Mouse (Mus musculus): Measurements from ENCODE around the gene Atf7ip. TPM values are rescaled to one million over a fixed set of nuclear protein-coding genes. Genes with fewer than 3 reads are reported as not detected.

Gene Atf7ip
- polyA plus RNA-seq, 1 experiment from 2014 or later: 59.3 TPM

DNA sequence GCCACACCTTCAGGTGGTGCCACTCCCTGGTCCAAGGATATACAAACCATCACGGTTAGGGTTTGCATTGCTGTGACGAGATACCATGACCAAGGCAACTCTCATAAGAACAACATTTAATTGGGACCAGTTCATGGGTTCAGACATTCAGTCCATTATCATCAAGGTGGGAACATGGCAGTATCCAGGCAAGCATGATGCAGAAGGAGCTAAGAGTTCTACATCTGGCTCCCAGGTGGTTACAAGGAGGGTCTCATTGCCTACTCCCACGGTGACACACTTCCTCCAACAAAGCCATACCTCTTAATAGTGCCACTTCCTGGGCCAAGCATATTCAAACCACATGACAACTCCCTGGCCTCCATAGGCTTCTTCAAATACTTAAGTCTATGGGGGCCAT, 2.7 kb downstream of the Atf7ip start:
- H3K27ac ChIP-seq (ENCODE audit: low read length): no peak overlapping the region
- ATAC-seq (ENCODE audit: insufficient number of reproducible peaks, insufficient read depth, low FRiP score, low read depth): no peak
- H3K4me3 ChIP-seq (ENCODE audit: low read depth, low read length): no peak overlapping the region
- H3K4me2 ChIP-seq (replicated peaks; ENCODE audit: low read depth, low read length): no peak overlapping the region
- no peaks in the 10 kb centered on the region for H3K36me3 ChIP-seq (ENCODE audit: control insufficient read depth, insufficient read depth, low read length)
- 94% methylated on average over 3 of the region's 3 CpGs for WGBS
- no peaks in the 10 kb centered on the region for H3K9me3 ChIP-seq (ENCODE audit: control insufficient read depth, low read depth, low read length)
- H3K4me1 ChIP-seq (ENCODE audit: control insufficient read depth, insufficient read depth, low read length): no peaks in the 10 kb centered on the region
- no peak overlapping the region for H3K9ac ChIP-seq (replicated peaks; ENCODE audit: low read depth, low read length)
- no peaks in the 10 kb centered on the region for H3K27me3 ChIP-seq (ENCODE audit: control insufficient read depth, insufficient read depth, low read length)

DNA sequence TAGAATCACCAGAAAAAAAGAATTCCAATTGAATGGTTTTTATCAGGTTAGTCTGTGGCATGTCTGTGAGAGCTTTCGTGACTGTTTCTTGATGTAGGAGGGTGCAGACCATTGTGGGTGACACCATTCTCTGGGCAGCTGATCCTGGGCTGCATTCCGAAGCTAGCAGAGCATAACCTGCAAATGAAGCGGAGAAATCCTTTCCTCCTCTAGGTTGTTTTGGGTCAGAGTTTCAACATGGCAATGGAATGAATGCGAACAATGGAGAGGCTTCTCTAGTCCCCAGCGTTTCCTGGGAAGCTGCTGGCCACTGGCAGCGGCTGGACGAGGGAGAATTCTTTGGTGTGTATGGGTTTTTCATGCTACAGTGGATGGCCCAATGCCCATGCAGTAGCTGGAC, 5.0 kb downstream of the Atf7ip start:
- Histone ChIP-seq H3K9me3 (ENCODE audit: control insufficient read depth, low read depth, low read length) (no peaks in the 10 kb centered on the region; the same call in 1 of the 2 replicates), H3K27ac (ENCODE audit: low read length) (no peak overlapping the region), H3K9ac (replicated peaks; ENCODE audit: low read depth, low read length) (no peak overlapping the region), H3K4me3 (ENCODE audit: low read depth, low read length) (no peak overlapping the region), H3K4me2 (replicated peaks; ENCODE audit: low read depth, low read length) (no peak overlapping the region), H3K27me3 (ENCODE audit: control insufficient read depth, insufficient read depth, low read length) (no peaks in the 10 kb centered on the region), H3K4me1 (ENCODE audit: control insufficient read depth, insufficient read depth, low read length) (no peaks in the 10 kb centered on the region), H3K36me3 (ENCODE audit: control insufficient read depth, insufficient read depth, low read length) (no peaks in the 10 kb centered on the region)
- 77% methylated on average over 7 of the region's 7 CpGs for WGBS
- ATAC-seq (ENCODE audit: insufficient number of reproducible peaks, insufficient read depth, low FRiP score, low read depth): no peak

DNA sequence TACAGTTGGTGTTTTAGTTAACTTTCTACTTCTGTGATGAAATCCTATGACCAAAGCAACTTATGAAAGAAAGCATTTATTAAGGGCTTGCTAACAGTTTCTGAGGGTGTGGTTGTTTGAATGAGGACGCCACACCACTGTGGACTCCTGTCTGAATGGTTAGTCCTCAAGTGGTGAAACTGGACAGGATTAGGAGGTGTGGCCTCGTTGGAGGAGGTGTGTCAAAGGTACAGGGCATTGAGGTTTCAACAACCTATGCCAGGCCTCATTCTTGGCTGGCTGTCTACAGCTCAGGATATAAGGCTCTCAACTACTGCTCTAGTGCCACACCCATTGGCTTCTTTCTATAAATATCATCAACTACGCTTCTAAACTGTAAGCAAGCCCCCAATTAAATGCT, 6.4 kb downstream of the Atf7ip start:
- no peak overlapping the region for H3K9ac ChIP-seq (replicated peaks; ENCODE audit: low read depth, low read length)
- WGBS: 74% methylated on average over 3 of the region's 3 CpGs
- no peaks in the 10 kb centered on the region for H3K4me1 ChIP-seq (ENCODE audit: control insufficient read depth, insufficient read depth, low read length)
- no peaks in the 10 kb centered on the region for H3K27me3 ChIP-seq (ENCODE audit: control insufficient read depth, insufficient read depth, low read length)
- ATAC-seq (ENCODE audit: insufficient number of reproducible peaks, insufficient read depth, low FRiP score, low read depth): no peak
- no peaks in the 10 kb centered on the region for H3K36me3 ChIP-seq (ENCODE audit: control insufficient read depth, insufficient read depth, low read length)
- no peak overlapping the region for H3K4me3 ChIP-seq (ENCODE audit: low read depth, low read length)
- H3K9me3 ChIP-seq (ENCODE audit: control insufficient read depth, low read depth, low read length): no peaks in the 10 kb centered on the region; the same call in 1 of the 2 replicates
- H3K27ac ChIP-seq (ENCODE audit: low read length): no peak overlapping the region
- no peak overlapping the region for H3K4me2 ChIP-seq (replicated peaks; ENCODE audit: low read depth, low read length)

DNA sequence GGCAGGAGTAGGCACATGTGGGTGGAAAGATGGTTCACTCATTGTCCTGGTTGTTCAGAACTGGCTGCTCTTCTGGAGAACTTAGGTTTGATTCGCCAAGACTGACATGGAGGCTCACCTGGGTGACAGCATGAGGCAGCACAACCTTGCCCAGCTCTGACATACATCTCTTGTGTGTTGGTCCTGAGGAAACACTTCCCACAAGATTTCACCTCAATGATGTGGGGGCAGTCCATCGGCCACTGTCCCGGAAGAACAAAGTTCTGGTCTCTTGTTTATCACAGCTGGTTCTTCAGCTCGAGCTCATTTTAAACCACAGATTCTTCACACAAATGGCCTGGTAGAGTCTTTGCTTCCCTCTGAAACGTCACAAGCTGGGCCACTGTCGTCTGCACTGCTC, 10.7 kb downstream of the Atf7ip start:
- Histone ChIP-seq H3K9me3 (ENCODE audit: control insufficient read depth, low read depth, low read length) (no peaks in the 10 kb centered on the region; the same call in 1 of the 2 replicates), H3K4me2 (replicated peaks; ENCODE audit: low read depth, low read length) (no peak overlapping the region), H3K4me3 (ENCODE audit: low read depth, low read length) (no peak overlapping the region), H3K36me3 (ENCODE audit: control insufficient read depth, insufficient read depth, low read length) (no peaks in the 10 kb centered on the region), H3K4me1 (ENCODE audit: control insufficient read depth, insufficient read depth, low read length) (0 out of 2 replicates have a peak, but pooled peaks cover 2% of the 10 kb centered on the region), H3K9ac (replicated peaks; ENCODE audit: low read depth, low read length) (no peak overlapping the region), H3K27me3 (ENCODE audit: control insufficient read depth, insufficient read depth, low read length) (no peaks in the 10 kb centered on the region), H3K27ac (ENCODE audit: low read length) (no peak overlapping the region)
- no peak for ATAC-seq (ENCODE audit: insufficient number of reproducible peaks, insufficient read depth, low FRiP score, low read depth)
- WGBS: 89% methylated on average over 6 of the region's 6 CpGs

- Histone ChIP-seq H3K9me3 (ENCODE audit: control insufficient read depth, low read depth, low read length) (no peaks in the 10 kb centered on the region; the same call in 1 of the 2 replicates), H3K4me1 (ENCODE audit: control insufficient read depth, insufficient read depth, low read length) (0 out of 2 replicates have a peak, but pooled peaks cover 3% of the 10 kb centered on the region), H3K9ac (replicated peaks; ENCODE audit: low read depth, low read length) (no peak overlapping the region), H3K36me3 (ENCODE audit: control insufficient read depth, insufficient read depth, low read length) (no peaks in the 10 kb centered on the region), H3K27me3 (ENCODE audit: control insufficient read depth, insufficient read depth, low read length) (no peaks in the 10 kb centered on the region), H3K4me2 (replicated peaks; ENCODE audit: low read depth, low read length) (no peak overlapping the region), H3K4me3 (ENCODE audit: low read depth, low read length) (no peak overlapping the region), H3K27ac (ENCODE audit: low read length) (no peak overlapping the region)
- ATAC-seq (ENCODE audit: insufficient number of reproducible peaks, insufficient read depth, low FRiP score, low read depth): no peak
Measured at GRCm38 (mm10) chr6:136517221-136517620, 11.3 kb downstream of the Atf7ip start.

GRCm38 (mm10) chr6:136518537-136519246, 12.7 kb downstream of the Atf7ip start:
- H3K4me3 ChIP-seq (ENCODE audit: low read depth, low read length): peak overlapping the region; percentile 52
- no peaks in the 10 kb centered on the region for H3K27me3 ChIP-seq (ENCODE audit: control insufficient read depth, insufficient read depth, low read length)
- H3K4me2 ChIP-seq (replicated peaks; ENCODE audit: low read depth, low read length): peak overlapping the region; percentile 28
- WGBS: under 1% methylated on average over 59 of the region's 59 CpGs
- peak overlapping the region; percentile 91 for H3K27ac ChIP-seq (ENCODE audit: low read length)
- 0 out of 2 replicates have a peak, but pooled peaks cover 3% of the 10 kb centered on the region for H3K4me1 ChIP-seq (ENCODE audit: control insufficient read depth, insufficient read depth, low read length)
- H3K9ac ChIP-seq (replicated peaks; ENCODE audit: low read depth, low read length): peak overlapping the region; percentile 41; the same call in 1 of the 2 replicates
- H3K36me3 ChIP-seq (ENCODE audit: control insufficient read depth, insufficient read depth, low read length): peaks cover 4% of the 10 kb centered on the region; the same call in 1 of the 2 replicates
- ATAC-seq (ENCODE audit: insufficient number of reproducible peaks, insufficient read depth, low FRiP score, low read depth): peak; percentile 97
- H3K9me3 ChIP-seq (ENCODE audit: control insufficient read depth, low read depth, low read length): no peaks in the 10 kb centered on the region; the same call in 1 of the 2 replicates

DNA sequence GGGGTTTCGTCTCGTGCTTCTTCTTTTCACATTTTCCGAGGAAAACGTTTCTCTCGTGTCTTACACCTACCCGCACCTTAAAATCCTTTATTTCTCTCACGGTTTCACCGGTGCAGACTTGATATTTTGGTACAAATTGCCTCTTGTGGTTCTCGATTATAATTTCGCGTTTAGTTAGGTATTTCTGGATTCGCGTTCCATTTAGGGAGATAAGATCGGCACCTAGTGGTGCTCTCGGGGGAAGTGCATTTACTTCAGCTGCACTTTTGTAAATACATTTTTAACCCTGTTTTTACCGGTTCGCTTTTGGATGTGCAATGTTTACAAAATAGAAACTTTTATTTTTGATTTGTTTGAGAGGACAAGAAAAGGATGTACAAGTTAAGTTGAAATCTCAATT, 13.3 kb downstream of the Atf7ip start:
- ATAC-seq (ENCODE audit: insufficient number of reproducible peaks, insufficient read depth, low FRiP score, low read depth): no peak
- Histone ChIP-seq H3K36me3 (ENCODE audit: control insufficient read depth, insufficient read depth, low read length) (peaks cover 4% of the 10 kb centered on the region; the same call in 1 of the 2 replicates), H3K27ac (ENCODE audit: low read length) (peak overlapping the region; percentile 91), H3K4me2 (replicated peaks; ENCODE audit: low read depth, low read length) (peak overlapping the region; percentile 28), H3K9ac (replicated peaks; ENCODE audit: low read depth, low read length) (peak overlapping the region; percentile 41; the same call in 1 of the 2 replicates), H3K4me1 (ENCODE audit: control insufficient read depth, insufficient read depth, low read length) (0 out of 2 replicates have a peak, but pooled peaks cover 3% of the 10 kb centered on the region), H3K9me3 (ENCODE audit: control insufficient read depth, low read depth, low read length) (no peaks in the 10 kb centered on the region; the same call in 1 of the 2 replicates), H3K27me3 (ENCODE audit: control insufficient read depth, insufficient read depth, low read length) (no peaks in the 10 kb centered on the region), H3K4me3 (ENCODE audit: low read depth, low read length) (peak overlapping the region; percentile 52)
- WGBS: 2% methylated on average over 17 of the region's 17 CpGs

GRCm38 (mm10) chr6:136520361-136520760, 14.4 kb downstream of the Atf7ip start:
- no peaks in the 10 kb centered on the region for H3K27me3 ChIP-seq (ENCODE audit: control insufficient read depth, insufficient read depth, low read length)
- 74% methylated on average over 2 of the region's 2 CpGs for WGBS
- 0 out of 2 replicates have a peak, but pooled peaks cover 3% of the 10 kb centered on the region for H3K4me1 ChIP-seq (ENCODE audit: control insufficient read depth, insufficient read depth, low read length)
- H3K4me3 ChIP-seq (ENCODE audit: low read depth, low read length): peak overlapping the region; percentile 13; the same call in 1 of the 2 replicates
- H3K4me2 ChIP-seq (replicated peaks; ENCODE audit: low read depth, low read length): no peak overlapping the region; the same call in 1 of the 2 replicates
- H3K36me3 ChIP-seq (ENCODE audit: control insufficient read depth, insufficient read depth, low read length): peaks cover 4% of the 10 kb centered on the region
- 0 out of 2 replicates have a peak, but pooled peaks cover under 1% of the 10 kb centered on the region for H3K9me3 ChIP-seq (ENCODE audit: control insufficient read depth, low read depth, low read length)
- no peak for ATAC-seq (ENCODE audit: insufficient number of reproducible peaks, insufficient read depth, low FRiP score, low read depth)
- H3K27ac ChIP-seq (ENCODE audit: low read length): no peak overlapping the region
- no peak overlapping the region for H3K9ac ChIP-seq (replicated peaks; ENCODE audit: low read depth, low read length)

Measured in stomach, embryonic 14.5 days (tissue).